Comparison of ENCODE assay signal across 10 mouse cellular contexts in the genomic region with DNA sequence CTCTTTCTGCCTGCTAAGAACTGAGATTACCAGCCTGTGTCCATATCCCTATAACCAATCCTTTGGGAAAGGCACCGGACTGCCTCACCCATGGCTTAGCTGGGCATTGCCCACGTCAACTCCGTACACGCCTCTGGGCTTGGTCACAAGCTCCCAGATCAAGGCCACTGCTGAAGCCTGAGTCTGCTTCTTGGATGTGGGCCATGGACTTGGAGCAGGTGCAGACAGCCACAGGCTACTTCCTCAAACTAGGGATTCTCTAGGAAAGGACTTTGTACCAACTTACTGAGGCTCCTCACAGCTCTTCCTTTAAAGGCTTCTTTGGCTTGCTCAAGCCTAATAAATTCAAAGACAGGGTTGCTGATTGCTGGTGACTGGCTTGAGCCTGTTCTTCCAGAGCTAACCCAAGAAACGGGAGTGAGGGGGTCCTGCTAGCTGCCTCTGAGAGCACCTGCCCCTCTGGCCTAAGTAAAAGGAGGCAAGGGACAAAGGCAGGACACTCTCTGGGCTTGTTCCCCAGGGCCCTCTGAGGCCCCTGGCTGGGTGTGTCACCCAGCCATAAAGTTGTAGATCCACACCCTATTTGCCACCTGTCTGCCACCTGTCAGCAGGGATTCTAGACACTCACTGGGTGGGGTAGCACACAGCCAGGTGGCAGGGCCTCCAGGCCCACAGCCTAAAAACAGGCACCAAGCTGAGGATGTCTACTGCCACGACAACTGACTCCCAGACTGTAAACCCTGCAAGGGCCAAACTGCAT. TPM values are rescaled to one million over a fixed set of nuclear protein-coding genes. Genes with fewer than 3 reads are reported as not detected.
A peak's percentile ranks its signal among the peaks of the same experiment; 100 is the strongest.
DNase-seq lines count a peak whose midpoint lies in the region; ATAC-seq and TF ChIP-seq lines count a peak whose summit lies in the region.
"Had no signal": no experiment of that assay in that cellular context is flagged by ENCODE, and none has a peak within 500 bp of the region (broad histone marks: within the 10 kb centered on the region; RNA-seq: fewer than 3 reads in every experiment).

No protein-coding gene starts in this region.

- DNase-seq in adrenal gland, adult (ENCODE audit: inconsistent age in 2 of 2, low spot score in 1 of 2): peak; percentile 87 to 93
- DNase-seq in adrenal gland, postnatal 4 days (ENCODE audit: low spot score in 2 of 2): no peak
- peak; percentile 38 for DNase-seq in ovary, postnatal 36 days (ENCODE audit: low spot score)
- no peak for DNase-seq in ovary, postnatal 14 days (ENCODE audit: low spot score)
- DNase-seq in kidney, postnatal 0 days (ENCODE audit: low spot score): no peak
- DNase-seq in midbrain, embryonic 11.5 days (ENCODE audit: low spot score, missing footprints): no peak
- no peak for DNase-seq in embryo, embryonic 10 days (ENCODE audit: low spot score)
- DNase-seq in heart, postnatal 14 days: no peak

- WGBS in kidney, postnatal 0 days: 81% methylated on average over 6 of the region's 6 CpGs
- 90% methylated on average over 6 of the region's 6 CpGs for WGBS in midbrain, embryonic 11.5 days

- intact Hi-C loops in heart, postnatal 14 days (cut with DNase I): no loop called here

- H3K4me1 ChIP-seq in kidney, postnatal 0 days (replicated peaks; ENCODE audit: insufficient read depth, low read length): no peaks in the 10 kb centered on the region
- no peaks in the 10 kb centered on the region for H3K4me1 ChIP-seq in midbrain, embryonic 11.5 days (ENCODE audit: control insufficient read depth, insufficient read depth, low read length)

- no peaks in the 10 kb centered on the region for H3K27me3 ChIP-seq in kidney, postnatal 0 days (ENCODE audit: insufficient read depth, low read length)
- H3K27me3 ChIP-seq in midbrain, embryonic 11.5 days (ENCODE audit: control insufficient read depth, insufficient read depth, low read length): no peaks in the 10 kb centered on the region
- H3K27me3 ChIP-seq: liver, embryonic 12.5 days had no signal

- no peak overlapping the region for H3K9ac ChIP-seq in kidney, postnatal 0 days (ENCODE audit: low read depth, low read length)
- no peak overlapping the region for H3K9ac ChIP-seq in midbrain, embryonic 11.5 days (ENCODE audit: low read length)
- H3K9ac ChIP-seq: liver, embryonic 12.5 days had no signal

- no peak for TF ChIP-seq CTCF in kidney, postnatal 0 days (IDR thresholded peaks at IDR 0.05; ENCODE audit: low read depth)

- no peak overlapping the region for H3K4me3 ChIP-seq in kidney, postnatal 0 days (replicated peaks; ENCODE audit: low read depth, low read length)
- H3K4me3 ChIP-seq in midbrain, embryonic 11.5 days (ENCODE audit: low read depth, low read length): no peak overlapping the region
- H3K4me3 ChIP-seq: heart, embryonic 10.5 days; liver, embryonic 12.5 days had no signal

- ATAC-seq in kidney, postnatal 0 days (replicated peaks; ENCODE audit: low FRiP score, low read depth): peak; percentile 69
- ATAC-seq in midbrain, embryonic 11.5 days (ENCODE audit: low FRiP score): no peak
- ATAC-seq: liver, embryonic 12.5 days had no signal

- peak overlapping the region; percentile 31; the same call in 1 of the 2 replicates for H3K27ac ChIP-seq in kidney, postnatal 0 days
- H3K27ac ChIP-seq in midbrain, embryonic 11.5 days (ENCODE audit: low read depth, low read length): no peak overlapping the region
- H3K27ac ChIP-seq: heart, embryonic 10.5 days; liver, embryonic 12.5 days had no signal

- H3K9me3 ChIP-seq in kidney, postnatal 0 days (replicated peaks; ENCODE audit: low read length): no peaks in the 10 kb centered on the region
- H3K9me3 ChIP-seq in midbrain, embryonic 11.5 days (ENCODE audit: control insufficient read depth, low read length): no peaks in the 10 kb centered on the region
- H3K9me3 ChIP-seq: heart, embryonic 10.5 days had no signal

- no peak overlapping the region for H3K4me2 ChIP-seq in kidney, postnatal 0 days (ENCODE audit: low read length)
- H3K4me2 ChIP-seq in midbrain, embryonic 11.5 days: no peak overlapping the region
- H3K4me2 ChIP-seq: liver, embryonic 12.5 days had no signal

- H3K36me3 ChIP-seq in kidney, postnatal 0 days (ENCODE audit: insufficient read depth, low read length): peaks cover 28% of the 10 kb centered on the region
- peaks cover 17% of the 10 kb centered on the region for H3K36me3 ChIP-seq in midbrain, embryonic 11.5 days (ENCODE audit: control insufficient read depth, insufficient read depth, low read length)

RNA-seq across cellular contexts. Expression of gene Gtf2ird1, which starts 38.0 kb away (rescaled TPM):
- 100 to 1,000 TPM in 1 of 2 experiments, 10 to 100 TPM in 1; 93.5 to 104 TPM for total RNA-seq in adrenal gland, postnatal 4 days (2021)
- polyA plus RNA-seq in kidney, postnatal 0 days (2015; fragmentation: Nextera tagmentation; extraction: Ambion mirVana): 46.7 and 49.8 TPM in 2 replicates
- 86.5 and 88.1 TPM in 2 replicates for polyA plus RNA-seq in midbrain, embryonic 11.5 days (2014; fragmentation: Nextera tagmentation; extraction: Ambion mirVana)
- total RNA-seq in heart, postnatal 14 days (2021): 10 to 100 TPM; 28.6 to 30.9 TPM

Comparison
In these comparisons a context has a peak if more than half of its experiments do, and no peak if none do; other contexts are left out.
1. DNase-seq: peak in adrenal gland, adult (2 of 2) and ovary, postnatal 36 days (single experiment); none in adrenal gland, postnatal 4 days (0 of 2), ovary, postnatal 14 days (single experiment), kidney, postnatal 0 days (single experiment), midbrain, embryonic 11.5 days (single experiment), embryo, embryonic 10 days (single experiment) and heart, postnatal 14 days (0 of 2).